Mouse (Mus musculus): ENCODE results near the gene Thumpd2. TPM values are rescaled to one million over a fixed set of nuclear protein-coding genes. Genes with fewer than 3 reads are reported as not detected.

Gene Thumpd2
- polyA plus RNA-seq, 1 experiment from 2014 or later, result 14.6 TPM

DNA sequence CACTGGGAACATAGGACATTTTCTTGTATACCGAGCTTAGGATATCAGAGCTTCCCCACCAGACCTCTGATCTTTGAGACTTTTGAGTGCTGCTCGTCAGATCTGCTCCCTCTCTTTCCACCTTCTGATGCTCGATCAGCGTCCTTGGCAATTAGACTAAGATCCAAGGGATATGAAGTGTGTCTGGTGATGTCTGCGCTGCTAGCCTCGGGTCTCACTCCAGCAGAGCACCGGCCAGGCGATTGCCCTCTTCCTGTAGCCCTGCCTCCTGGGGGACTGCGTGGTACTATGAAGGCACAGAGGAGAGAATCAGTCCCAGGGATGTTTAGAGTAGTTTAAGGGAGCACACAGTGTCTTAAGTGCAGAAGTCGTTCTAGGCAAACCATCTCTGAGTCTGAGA, 81.9 kb downstream of the Thumpd2 start:
- Histone ChIP-seq H3K9me3 (replicated peaks) (no peaks in the 10 kb centered on the region), H3K27me3 (ENCODE audit: low read depth, poor library complexity, severe bottlenecking) (no peaks in the 10 kb centered on the region), H3K4me3 (no peak overlapping the region), H3K4me1 (peaks cover 16% of the 10 kb centered on the region), H3K36me3 (no peaks in the 10 kb centered on the region), H3K27ac (replicated peaks) (no peak overlapping the region; the same call in 1 of the 2 replicates)
- no peak for DNase-seq (ENCODE audit: low spot score)
- WGBS, result 84% methylated on average over 10 of the region's 10 CpGs

GRCm38 (mm10) chr17:80982412-80982787, 82.5 kb downstream of the Thumpd2 start:
- H3K9me3 ChIP-seq (replicated peaks), result no peaks in the 10 kb centered on the region
- H3K4me1 ChIP-seq, result peaks cover 16% of the 10 kb centered on the region
- WGBS, result 15% methylated on average over 8 of the region's 8 CpGs
- H3K27me3 ChIP-seq (ENCODE audit: low read depth, poor library complexity, severe bottlenecking), result no peaks in the 10 kb centered on the region
- no peaks in the 10 kb centered on the region for H3K36me3 ChIP-seq
- peak; percentile 71 for DNase-seq (ENCODE audit: low spot score)
- no peak overlapping the region for H3K4me3 ChIP-seq
- peak overlapping the region; percentile 62 for H3K27ac ChIP-seq (replicated peaks)

GRCm38 (mm10) chr17:80981721-80982411, 83.0 kb downstream of the Thumpd2 start:
- DNase-seq (ENCODE audit: low spot score), result no peak
- 77% methylated on average over 12 of the region's 12 CpGs for WGBS
- peak overlapping the region; percentile 62 for H3K27ac ChIP-seq (replicated peaks)
- no peaks in the 10 kb centered on the region for H3K36me3 ChIP-seq
- H3K4me3 ChIP-seq, result no peak overlapping the region
- no peaks in the 10 kb centered on the region for H3K27me3 ChIP-seq (ENCODE audit: low read depth, poor library complexity, severe bottlenecking)
- H3K9me3 ChIP-seq (replicated peaks), result no peaks in the 10 kb centered on the region
- H3K4me1 ChIP-seq, result peaks cover 16% of the 10 kb centered on the region

GRCm38 (mm10) chr17:80980096-80980495, 84.8 kb downstream of the Thumpd2 start:
- no peak for DNase-seq (ENCODE audit: low spot score)
- H3K36me3 ChIP-seq, result no peaks in the 10 kb centered on the region
- H3K27me3 ChIP-seq (ENCODE audit: low read depth, poor library complexity, severe bottlenecking), result no peaks in the 10 kb centered on the region
- WGBS, result 79% methylated on average over 10 of the region's 10 CpGs
- no peak overlapping the region for H3K27ac ChIP-seq (replicated peaks)
- H3K9me3 ChIP-seq (replicated peaks), result no peaks in the 10 kb centered on the region
- peaks cover 16% of the 10 kb centered on the region for H3K4me1 ChIP-seq
- H3K4me3 ChIP-seq, result no peak overlapping the region

DNA sequence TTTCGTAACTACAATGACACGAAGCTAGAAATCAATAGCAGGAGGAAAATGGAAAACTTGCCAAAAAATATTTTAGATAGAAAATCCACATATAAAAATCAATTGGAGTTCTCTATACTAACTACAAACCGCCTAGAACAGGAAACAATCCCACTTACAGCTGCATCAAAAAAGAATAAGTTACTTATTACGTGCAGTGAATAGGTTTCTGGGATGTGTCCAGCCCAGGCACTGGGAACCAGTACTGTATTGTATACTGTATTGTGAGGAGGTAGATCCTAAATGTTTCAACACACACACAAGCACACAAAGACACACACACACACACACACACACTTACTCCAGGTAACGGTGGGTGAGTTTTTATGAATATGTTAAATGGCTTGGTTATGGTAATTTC, 87.6 kb downstream of the Thumpd2 start:
- 95% methylated on average over 5 of the region's 5 CpGs for WGBS
- H3K27me3 ChIP-seq (ENCODE audit: low read depth, poor library complexity, severe bottlenecking), result no peaks in the 10 kb centered on the region
- no peaks in the 10 kb centered on the region for H3K36me3 ChIP-seq
- H3K27ac ChIP-seq (replicated peaks), result no peak overlapping the region
- no peaks in the 10 kb centered on the region for H3K9me3 ChIP-seq (replicated peaks)
- peaks cover 9% of the 10 kb centered on the region for H3K4me1 ChIP-seq
- DNase-seq (ENCODE audit: low spot score), result no peak
- no peak overlapping the region for H3K4me3 ChIP-seq

Other genes starting within 250 kb of the Thumpd2 start
- gene Tmem178, start 120.5 kb downstream of the Thumpd2 start, polyA plus RNA-seq (2016; fragmentation: Nextera tagmentation; extraction: Ambion mirVana), result 6.4 and 8.6 TPM in 2 replicates